Mouse (Mus musculus) kidney, adult 9 months (tissue): Measurements from ENCODE around the gene Gm13279.
"Not testable (repeated sequence)": the region's sequence is repeated elsewhere in the genome, so short reads cannot be mapped to it uniquely, and the experiment has no call there.

Source experiments
- DNase-seq: peaks from one replicate; pipeline ENCODE4 v3.0.0; 2022

Gm13279 gene

GRCm38 (mm10) chr4:88799365-88799764, 2.2 kb downstream of the Gm13279 start, which contains the start of gene Gm13285:
Gene Gm13285, plus strand, starts transcription at chr4:88799665.
- not testable (repeated sequence) for DNase-seq

DNA sequence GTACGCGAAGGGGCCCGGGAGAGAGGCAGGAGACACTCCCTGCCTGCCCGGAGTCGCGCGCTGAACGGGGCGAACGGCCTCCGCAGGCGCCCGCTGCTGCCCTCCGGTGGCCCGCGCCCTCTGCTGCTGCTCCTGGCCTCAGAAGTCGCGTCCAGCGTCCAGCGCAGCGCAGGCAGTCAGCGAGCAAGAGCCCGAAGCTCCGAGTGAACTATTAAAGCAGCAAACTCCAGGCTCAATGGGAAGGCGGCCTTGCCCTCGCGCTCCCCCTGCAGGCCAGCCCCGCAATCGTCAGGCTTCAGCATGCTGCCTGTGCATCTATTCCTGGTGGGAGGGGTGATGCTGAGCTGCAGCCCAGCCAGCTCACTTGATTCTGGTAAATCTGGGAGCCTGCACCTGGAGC, 5.8 kb downstream of the Gm13279 start, which contains the start of gene Gm13287:
Gene Gm13287 (plus strand): TSS at position 301 of the 400 bp plus-strand sequence.
- not testable (repeated sequence) for DNase-seq

GRCm38 (mm10) chr4:88805231-88805630, 8.0 kb downstream of the Gm13279 start, which contains the start of gene Gm13288:
Gene Gm13288, plus strand, starts transcription at chr4:88805531.
- DNase-seq = not testable (repeated sequence)

- peak; percentile 40 for DNase-seq
Measured at GRCm38 (mm10) chr4:88805761-88806160, 8.6 kb downstream of the Gm13279 start.

DNA sequence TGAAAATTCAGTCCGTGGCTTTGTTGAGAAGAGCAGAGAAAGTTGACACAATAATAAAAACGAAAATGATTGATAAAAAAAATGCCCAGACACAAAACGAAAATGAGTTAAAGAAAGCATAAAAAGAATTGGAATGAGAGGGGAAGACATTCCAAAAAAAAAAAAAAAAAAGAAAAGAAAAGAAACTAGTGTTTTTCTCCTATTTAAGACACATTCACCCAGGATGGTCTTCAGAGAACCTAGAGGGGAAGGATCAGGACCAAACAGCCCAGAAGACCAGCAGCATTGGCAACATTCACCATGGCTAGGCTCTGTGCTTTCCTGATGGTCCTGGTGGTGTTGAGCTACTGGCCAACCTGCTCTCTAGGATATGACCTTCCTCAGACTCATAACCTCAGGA, 18.7 kb downstream of the Gm13279 start, which contains the start of gene Ifna7:
Gene Ifna7 (plus strand): TSS at position 301 of the 400 bp plus-strand sequence.
- no peak for DNase-seq

GRCm38 (mm10) chr4:88819659-88820058, 22.5 kb downstream of the Gm13279 start, which contains the start of gene Ifna11:
Gene Ifna11, plus strand, starts transcription at chr4:88819959.
- no peak for DNase-seq

- peak; percentile 4 for DNase-seq
Measured at GRCm38 (mm10) chr4:88822995-88823394, 25.8 kb downstream of the Gm13279 start.

DNA sequence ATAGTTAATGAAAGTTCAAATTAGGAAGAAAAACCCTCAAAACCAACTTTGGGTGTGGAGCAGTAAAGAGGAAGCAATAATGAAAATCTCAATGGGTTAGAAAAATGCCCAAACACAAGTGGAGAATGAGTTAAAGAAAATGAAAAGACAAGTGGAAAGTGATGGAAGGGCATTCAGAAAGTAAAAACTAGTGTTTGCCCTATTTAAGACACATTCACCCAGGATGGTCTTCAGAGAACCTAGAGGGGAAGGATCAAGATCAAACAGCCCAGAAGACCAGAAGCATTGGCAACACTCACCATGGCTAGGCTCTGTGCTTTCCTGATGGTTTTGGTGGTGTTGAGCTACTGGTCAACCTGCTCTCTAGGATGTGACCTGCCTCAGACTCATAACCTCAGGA, 29.9 kb downstream of the Gm13279 start, which contains the start of gene Ifna6:
Gene Ifna6 (plus strand): TSS at position 301 of the 400 bp plus-strand sequence.
- DNase-seq = not testable (repeated sequence)

DNA sequence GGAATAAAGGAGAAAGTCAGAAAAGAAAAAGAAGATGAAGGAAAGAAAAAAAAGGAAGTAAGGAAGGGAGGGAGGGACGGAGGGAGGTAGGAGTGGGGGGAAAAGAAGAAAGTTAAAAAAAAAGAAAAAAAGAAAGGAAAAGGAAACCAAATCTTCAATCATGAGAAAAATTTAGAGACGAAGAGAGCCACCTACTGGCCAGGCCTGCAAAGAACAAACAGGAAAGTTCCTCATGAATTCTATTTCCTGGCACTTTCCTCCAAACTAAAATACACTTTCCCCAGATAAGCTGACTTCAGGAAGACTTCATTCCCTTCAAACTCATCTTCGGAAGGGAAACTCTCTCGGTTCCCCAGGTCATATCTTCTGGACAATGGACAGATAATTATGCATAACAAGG, 33.3 kb downstream of the Gm13279 start:
- peak; percentile 21 for DNase-seq

GRCm38 (mm10) chr4:88835225-88835624, 38.0 kb downstream of the Gm13279 start, which contains the start of gene Ifna5:
Gene Ifna5, plus strand, starts transcription at chr4:88835525.
- not testable (repeated sequence) for DNase-seq

DNA sequence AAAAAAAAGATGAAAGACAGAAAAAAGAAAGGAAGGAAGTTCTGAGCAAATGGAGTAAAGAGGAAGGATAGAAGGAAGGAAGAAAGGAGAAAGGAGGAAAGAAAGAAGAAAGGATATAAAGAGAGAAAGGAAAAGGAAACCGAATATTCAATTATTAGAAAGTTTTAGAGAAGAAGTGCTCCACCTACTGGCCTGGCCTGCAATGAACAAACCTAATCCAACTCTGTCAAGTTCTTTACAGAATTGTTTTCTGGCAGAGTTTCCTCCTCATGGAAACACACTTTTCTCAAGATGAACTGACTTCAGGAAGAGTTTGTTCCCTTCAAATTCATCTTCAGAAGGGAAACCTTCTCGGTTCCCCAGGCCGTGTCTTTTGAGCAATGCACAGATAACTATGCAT, 41.6 kb downstream of the Gm13279 start:
- DNase-seq = peak; percentile 13

GRCm38 (mm10) chr4:88840058-88840457, 42.9 kb downstream of the Gm13279 start:
- no peak for DNase-seq

DNA sequence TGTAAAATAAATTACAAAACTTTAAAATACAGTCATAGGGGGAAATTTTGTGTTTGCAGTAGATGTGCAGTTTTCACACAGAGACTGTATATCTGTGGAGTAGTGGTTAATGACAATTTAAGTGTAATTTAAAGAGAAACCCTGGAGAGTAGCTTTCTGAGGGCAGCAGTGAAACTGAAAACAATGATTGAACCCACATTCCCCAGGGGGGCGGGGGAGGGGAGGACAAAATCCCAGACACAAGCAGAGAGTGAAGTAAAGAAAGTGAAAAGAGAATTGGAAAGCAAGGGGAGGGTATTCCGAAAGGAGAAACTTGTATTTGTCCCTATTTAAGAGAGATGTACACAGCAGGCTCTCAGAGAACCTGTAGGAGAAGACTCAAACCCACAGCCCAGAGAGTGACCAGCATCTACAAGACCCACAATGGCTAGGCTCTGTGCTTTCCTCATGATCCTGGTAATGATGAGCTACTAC, 44.3 kb downstream of the Gm13279 start, which contains the start of gene Ifna4:
Gene Ifna4 (plus strand): TSS at position 424 of the 474 bp plus-strand sequence.
- no peak for DNase-seq

- DNase-seq = no peak
Measured at GRCm38 (mm10) chr4:88845334-88845733, 48.1 kb downstream of the Gm13279 start.
